Mouse (Mus musculus): ENCODE measurements around the gene Lgi1.

Lgi1 gene
- long read RNA-seq, experiment 1, full-length matches to known transcripts: 2 of 2 reads
- long read RNA-seq, experiment 1, partial matches to known transcripts: 0 of 2 reads
- long read RNA-seq, experiment 1, other reads (novel, unspliced or antisense): 0 of 2 reads
- long read RNA-seq, experiment 2: 0 reads

DNA sequence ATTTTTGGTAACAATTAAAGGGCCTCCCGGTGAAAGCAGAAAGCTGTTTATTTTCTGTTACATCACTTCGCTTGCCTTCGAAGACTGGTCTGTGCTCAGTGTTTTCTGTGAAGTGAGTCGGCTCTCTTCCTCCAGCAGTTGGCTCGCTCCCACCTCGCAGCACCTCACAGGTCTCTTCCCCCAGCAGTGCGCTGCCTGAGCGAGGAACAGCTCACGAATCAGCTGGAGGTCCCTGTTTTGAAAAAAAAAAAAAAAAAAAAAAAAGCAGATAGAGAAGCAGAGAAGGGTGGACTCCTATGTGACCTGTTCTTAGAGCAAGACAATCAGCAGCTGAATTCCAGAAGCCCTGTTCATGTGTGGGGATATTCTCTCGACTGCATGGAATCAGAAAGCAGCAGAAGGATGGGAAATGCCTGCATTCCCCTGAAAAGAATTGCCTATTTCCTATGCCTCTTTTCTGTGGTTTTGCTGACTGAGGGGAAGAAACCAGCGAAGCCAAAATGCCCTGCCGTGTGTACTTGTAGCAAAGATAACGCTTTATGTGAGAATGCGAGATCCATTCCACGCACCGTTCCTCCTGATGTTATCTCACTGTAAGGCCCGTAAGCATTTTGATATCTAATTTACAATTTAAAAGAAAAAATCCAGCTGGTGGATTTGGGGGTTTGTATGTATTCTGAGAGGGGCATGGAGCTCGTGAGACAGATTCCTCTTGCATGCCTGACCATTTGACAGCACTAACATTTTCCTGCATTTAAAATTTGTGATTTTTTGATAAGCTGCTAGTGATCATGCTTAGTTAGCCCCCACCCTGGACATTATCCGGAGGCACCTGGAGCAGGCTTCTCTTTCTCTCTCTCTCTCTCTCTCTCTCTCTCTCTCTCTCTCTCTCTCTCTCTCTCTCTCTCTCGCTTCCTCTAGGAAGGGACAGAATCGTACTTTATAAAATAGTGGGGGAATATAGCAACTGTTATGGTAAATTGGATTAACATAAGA lies at the start of gene Lgi1:
Gene Lgi1 (plus strand): TSS at position 32 of the 996 bp plus-strand sequence.
- intact Hi-C loops (cut with DNase I): no loop called here

- intact Hi-C loops (cut with DNase I): no loop called here
These were observed 46.6 kb upstream of the Lgi1 start for GRCm38 (mm10) chr19:38217696-38218095.

DNA sequence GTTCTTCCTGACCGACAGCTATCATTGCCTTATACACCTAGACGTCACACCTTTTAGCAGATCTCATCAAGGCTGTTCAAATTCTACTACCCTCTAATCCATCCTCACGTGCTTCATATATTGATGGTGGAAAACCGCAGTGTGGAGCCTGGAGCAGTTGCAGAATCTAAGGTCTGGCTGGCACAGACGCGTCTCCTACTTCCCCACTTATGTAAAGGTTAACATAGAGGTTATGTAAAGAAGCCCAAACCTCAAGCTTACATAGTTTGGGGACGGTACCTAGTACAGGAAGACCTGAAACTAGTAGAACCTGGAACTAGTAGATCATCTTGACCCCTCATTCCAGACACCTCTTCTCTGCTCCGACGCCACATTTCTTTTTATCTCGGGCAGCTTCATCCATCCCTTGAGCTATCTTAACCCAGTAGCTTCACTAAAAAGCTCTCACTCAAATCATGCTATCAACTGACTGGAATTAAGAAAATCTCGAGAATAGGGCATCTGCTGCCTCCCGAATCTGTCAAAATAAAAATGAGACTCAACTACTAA lies 40.9 kb upstream of the Lgi1 start:
- intact Hi-C loops (cut with DNase I): loop anchor here (10.0 kb wide), 1 partner anchor 131 kb away; no protein-coding TSS in a partner anchor

DNA sequence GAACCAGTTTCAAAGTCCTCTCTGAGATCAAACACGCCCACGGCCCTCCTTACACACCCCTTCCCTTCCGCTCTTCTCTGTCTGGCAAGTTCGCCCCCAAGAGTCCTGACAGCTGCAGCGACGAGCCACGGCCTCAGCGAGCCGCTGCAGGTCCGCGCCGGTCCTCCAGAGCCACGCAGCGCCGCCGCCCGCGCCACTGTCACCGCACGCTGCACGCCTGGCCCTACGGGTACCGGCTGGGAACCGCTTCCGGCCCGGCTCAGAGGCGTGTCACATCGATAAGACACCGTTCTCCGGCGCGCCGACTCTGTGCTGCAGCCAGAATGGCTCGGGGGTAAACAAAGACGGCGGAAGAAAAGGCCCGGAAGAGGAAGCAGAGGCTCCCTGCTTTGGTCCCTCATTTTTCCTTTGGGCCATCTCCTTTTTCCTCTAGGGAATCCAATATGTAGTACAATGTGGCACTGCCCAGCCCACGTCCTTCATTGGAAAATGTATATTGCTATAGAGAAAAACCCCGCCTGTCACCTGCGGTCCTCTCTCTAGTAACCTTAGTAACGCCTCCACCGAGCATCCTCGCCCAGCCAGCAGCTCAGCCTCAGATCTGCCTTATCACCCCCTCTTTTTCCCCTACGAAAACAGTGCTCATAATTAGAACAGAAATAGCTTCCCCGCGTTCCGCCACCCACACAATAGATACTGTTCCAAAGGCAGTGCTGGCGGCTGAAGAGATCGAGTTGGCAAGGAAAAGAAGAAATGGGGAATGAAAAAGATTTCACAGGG lies 40.2 kb upstream of the Lgi1 start, which contains the start of gene Fra10ac1:
Gene Fra10ac1 (minus strand): TSS at position 252 of the 780 bp plus-strand sequence.
- intact Hi-C loops (cut with DNase I): loop anchor here (10.0 kb wide), 1 partner anchor 131 kb away; no protein-coding TSS in a partner anchor

- intact Hi-C loops (cut with DNase I): loop anchor here (10.0 kb wide), 1 partner anchor 130 kb away; no protein-coding TSS in a partner anchor
These were observed 39.7 kb upstream of the Lgi1 start for GRCm38 (mm10) chr19:38224685-38225060.

- intact Hi-C loops (cut with DNase I): loop anchor here (10.0 kb wide), 1 partner anchor 126 kb away; no protein-coding TSS in a partner anchor
These were observed 35.6 kb upstream of the Lgi1 start for GRCm38 (mm10) chr19:38228699-38229098.

GRCm38 (mm10) chr19:38232087-38232486 lies 32.2 kb upstream of the Lgi1 start:
- intact Hi-C loops (cut with DNase I): no loop called here

GRCm38 (mm10) chr19:38232516-38232915 lies 31.8 kb upstream of the Lgi1 start:
- intact Hi-C loops (cut with DNase I): no loop called here

- intact Hi-C loops (cut with DNase I): no loop called here
These were observed 27.8 kb upstream of the Lgi1 start for GRCm38 (mm10) chr19:38236526-38236925.

- intact Hi-C loops (cut with DNase I): no loop called here
These were observed 26.5 kb upstream of the Lgi1 start for GRCm38 (mm10) chr19:38237834-38238212.

DNA sequence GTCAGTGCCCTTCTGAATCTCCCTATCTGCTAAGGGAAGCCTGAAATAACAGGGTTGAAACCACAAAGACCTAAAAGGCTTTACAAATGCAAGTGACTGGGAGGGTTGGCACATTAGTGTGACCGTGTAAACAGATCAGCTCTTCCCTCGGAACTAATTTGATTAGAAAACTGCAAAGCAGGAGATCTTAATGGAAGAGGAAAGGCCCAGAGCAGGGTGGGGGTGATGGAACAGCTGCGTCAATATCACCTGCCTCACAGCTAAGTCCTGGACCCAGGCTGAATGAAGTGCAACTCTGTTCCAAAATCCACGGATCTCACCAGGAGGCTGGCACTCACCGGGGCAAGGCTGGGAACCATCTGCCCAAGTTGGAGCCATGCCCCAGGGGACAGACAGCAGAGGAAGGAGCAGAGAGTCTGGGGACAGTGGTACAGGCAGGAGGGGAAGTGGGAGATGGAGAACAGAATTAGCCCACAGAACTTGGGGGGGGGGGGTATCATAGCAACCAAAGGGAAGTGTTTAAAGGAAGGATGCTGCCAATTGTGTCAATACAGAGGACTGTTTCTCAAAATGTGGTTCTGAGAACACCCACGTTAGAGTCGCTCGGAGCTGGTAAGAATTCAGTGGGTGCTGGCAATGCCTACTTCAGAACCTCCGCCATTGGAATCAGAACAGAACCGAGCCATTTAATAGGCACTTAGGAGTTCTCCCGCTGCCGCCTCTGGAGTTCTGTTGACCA lies 26.0 kb upstream of the Lgi1 start:
- intact Hi-C loops (cut with DNase I): no loop called here

DNA sequence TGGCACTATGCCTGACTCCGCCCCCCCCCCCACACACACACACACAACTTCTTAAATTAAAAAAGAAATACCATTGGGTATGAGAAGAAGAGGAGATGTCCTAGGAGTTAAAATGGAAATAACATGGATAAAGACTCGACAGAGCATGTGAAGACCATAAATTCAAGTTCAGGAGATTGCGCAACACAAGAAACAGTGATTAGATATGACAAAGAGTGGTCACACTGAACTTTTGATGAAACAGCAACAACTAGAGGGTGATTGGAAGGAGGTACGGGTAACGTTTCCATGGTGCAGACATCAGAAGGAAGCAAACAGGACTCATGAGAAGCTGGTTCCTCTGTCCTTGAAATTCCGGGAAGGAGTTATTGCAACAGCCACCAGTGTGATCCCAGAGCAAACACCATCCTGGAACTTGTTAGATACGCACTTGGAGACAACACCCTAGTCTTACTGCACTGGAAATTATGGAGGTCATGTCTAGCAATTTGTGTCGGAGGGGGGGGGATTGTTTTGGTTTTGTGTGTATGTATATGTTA lies 22.0 kb upstream of the Lgi1 start:
- intact Hi-C loops (cut with DNase I): no loop called here

DNA sequence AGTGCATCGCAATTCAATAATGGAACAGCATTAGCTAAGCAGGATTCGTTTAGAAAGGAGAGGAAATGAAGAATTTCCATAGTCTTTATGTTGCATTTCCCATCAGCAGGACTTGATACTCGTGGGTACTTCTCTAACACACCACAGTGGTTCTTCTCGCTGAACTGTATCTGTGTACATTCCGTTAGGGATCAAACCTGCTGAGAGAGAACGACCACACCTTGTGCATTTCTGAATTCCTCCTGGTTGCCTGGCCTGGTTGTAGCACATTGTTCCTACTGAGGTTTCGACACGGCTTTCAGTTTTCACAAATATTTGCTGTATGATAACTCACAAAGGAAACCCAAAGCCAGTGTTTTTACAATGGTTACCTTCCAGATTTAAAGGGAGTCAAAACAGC lies 19.6 kb upstream of the Lgi1 start:
- intact Hi-C loops (cut with DNase I): no loop called here

- intact Hi-C loops (cut with DNase I): no loop called here
These were observed 18.8 kb upstream of the Lgi1 start for GRCm38 (mm10) chr19:38245361-38246176.

DNA sequence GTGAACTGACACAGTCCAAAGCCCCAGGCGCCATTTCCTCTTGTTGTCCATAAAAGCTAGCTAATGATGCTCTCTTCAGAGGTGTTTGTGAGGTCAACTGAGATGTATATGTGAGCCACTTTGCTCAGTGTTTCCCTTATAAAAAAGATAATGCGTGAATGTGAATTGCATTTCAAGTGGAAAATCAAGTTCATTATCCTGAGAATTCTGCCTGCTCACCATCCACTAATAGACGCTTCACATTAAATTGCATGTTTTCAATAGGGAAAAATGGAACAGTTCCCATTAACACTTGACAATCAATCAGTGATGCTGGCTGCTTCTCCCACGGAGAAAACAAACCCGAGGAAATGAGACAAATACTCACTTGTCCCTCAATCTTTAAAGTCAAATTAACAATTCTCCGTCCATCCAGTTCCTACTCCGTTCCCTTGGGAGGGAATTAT lies 18.1 kb upstream of the Lgi1 start:
- intact Hi-C loops (cut with DNase I): no loop called here

- intact Hi-C loops (cut with DNase I): loop anchor here (5.0 kb wide), 2 partner anchors 103 to 183 kb away; no protein-coding TSS in a partner anchor
These were observed 14.7 kb upstream of the Lgi1 start for GRCm38 (mm10) chr19:38249627-38250026.

DNA sequence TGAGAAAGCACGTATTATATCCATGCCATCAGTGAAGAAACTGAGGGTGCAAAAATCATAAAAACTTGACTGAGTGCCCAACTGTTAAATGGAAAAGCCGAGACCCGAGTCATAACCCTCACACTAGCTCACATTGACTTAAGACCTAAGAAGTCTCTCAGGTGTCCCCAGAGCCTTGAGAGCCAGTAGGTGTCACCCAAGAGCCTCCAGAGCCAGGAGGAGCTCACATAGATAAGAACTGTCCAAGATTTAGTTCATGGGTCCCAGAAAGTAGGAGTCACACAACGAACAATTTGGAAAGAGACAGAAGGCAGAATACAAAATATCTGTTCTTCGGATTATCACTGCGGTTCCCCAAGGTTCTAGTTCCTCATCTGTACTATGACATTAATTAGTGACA lies 10.5 kb upstream of the Lgi1 start:
- intact Hi-C loops (cut with DNase I): loop anchor here (5.0 kb wide), 2 partner anchors 99 to 179 kb away; no protein-coding TSS in a partner anchor

DNA sequence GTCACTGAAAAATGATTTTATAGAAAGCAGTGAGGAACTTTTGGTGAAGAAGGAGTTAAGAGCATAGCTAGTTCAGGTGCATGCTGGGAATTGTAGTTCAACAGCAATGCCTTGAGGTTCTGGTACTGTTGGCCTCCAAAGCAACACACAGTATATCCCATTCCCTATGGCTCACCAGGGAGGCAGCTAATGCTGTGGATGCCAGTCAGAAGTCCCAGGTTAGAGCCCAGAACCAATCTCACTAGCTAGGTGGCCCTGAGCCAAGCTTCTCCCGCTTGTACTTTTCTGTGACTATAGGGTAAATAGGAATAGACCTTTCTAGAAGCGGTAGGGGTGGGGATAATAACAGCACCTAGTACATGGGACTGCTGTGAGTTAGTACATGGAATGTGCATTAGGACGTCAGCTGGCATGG lies 5.7 kb upstream of the Lgi1 start:
- intact Hi-C loops (cut with DNase I): no loop called here

DNA sequence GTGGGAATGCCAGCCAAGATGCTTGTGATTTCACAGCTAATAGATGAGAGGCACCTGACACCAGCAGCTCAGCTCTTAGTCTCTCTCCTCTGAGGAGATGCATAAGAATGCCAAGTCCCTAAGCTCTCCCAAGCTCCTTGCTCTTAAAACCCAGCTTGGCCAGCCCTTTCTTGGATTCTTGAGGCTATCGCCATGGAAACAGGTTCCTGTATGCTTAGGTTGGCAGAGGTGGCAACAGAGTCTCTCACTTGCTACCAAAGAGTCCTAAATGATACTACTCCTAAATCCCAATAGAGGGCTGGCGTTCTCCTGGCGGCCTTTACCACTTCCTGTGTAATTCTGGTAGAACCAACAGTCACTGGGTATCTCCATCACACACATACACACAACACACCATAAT lies 4.9 kb upstream of the Lgi1 start:
- intact Hi-C loops (cut with DNase I): no loop called here

Measured in adrenal gland (tissue).